ENCODE assay signal across 10 mouse cellular contexts in genomic region chr7:3262789-3263188, GRCm38 (mm10). TPM values are rescaled to one million over a fixed set of nuclear protein-coding genes. Genes with fewer than 3 reads are reported as not detected.
DNase-seq lines count a peak whose midpoint lies in the region; ATAC-seq lines count a peak whose summit lies in the region.
"Had no signal": no experiment of that assay in that cellular context is flagged by ENCODE, and none has a peak within 500 bp of the region (broad histone marks: within the 10 kb centered on the region; RNA-seq: fewer than 3 reads in every experiment).

No protein-coding gene starts in this region.

- H3K4me1 ChIP-seq in hindbrain, embryonic 11.5 days (replicated peaks; ENCODE audit: control insufficient read depth, insufficient read depth, low read length), result no peaks in the 10 kb centered on the region
- H3K4me1 ChIP-seq in hindbrain, embryonic 16.5 days (ENCODE audit: control insufficient read depth, insufficient read depth, low read depth, low read length), result no peaks in the 10 kb centered on the region
- no peaks in the 10 kb centered on the region for H3K4me1 ChIP-seq in embryonic facial prominence, embryonic 11.5 days (ENCODE audit: control insufficient read depth, insufficient read depth, low read length)
- H3K4me1 ChIP-seq in forebrain, embryonic 15.5 days, result no peaks in the 10 kb centered on the region

- no peak for ATAC-seq in hindbrain, embryonic 11.5 days (ENCODE audit: low FRiP score)
- no peak for ATAC-seq in hindbrain, embryonic 16.5 days
- ATAC-seq in embryonic facial prominence, embryonic 11.5 days (replicated peaks; ENCODE audit: insufficient number of reproducible peaks, low FRiP score, low TSS enrichment, low read depth), result no peak
- 0 out of 2 replicates have a peak, but pooled peaks have one; percentile 47 for ATAC-seq in monocyte, adult 5-6 weeks (replicated peaks; ENCODE audit: insufficient number of reproducible peaks, low FRiP score, low TSS enrichment, poor library complexity, severe bottlenecking)
- ATAC-seq in forebrain, embryonic 15.5 days (replicated peaks), result no peak
- ATAC-seq in megakaryocyte-erythroid progenitor cell, adult 5-6 weeks (replicated peaks; ENCODE audit: low FRiP score, low TSS enrichment, poor library complexity, severe bottlenecking), result no peak

- no peaks in the 10 kb centered on the region for H3K27me3 ChIP-seq in hindbrain, embryonic 11.5 days (ENCODE audit: control insufficient read depth, insufficient read depth, low read length)
- H3K27me3 ChIP-seq in hindbrain, embryonic 16.5 days (replicated peaks; ENCODE audit: control insufficient read depth, insufficient read depth, low read length), result no peaks in the 10 kb centered on the region
- H3K27me3 ChIP-seq in embryonic facial prominence, embryonic 11.5 days (ENCODE audit: control insufficient read depth, insufficient read depth, low read length), result peaks cover 7% of the 10 kb centered on the region; the same call in 1 of the 2 replicates
- H3K27me3 ChIP-seq in forebrain, embryonic 15.5 days, result no peaks in the 10 kb centered on the region

- no peak overlapping the region for H3K9ac ChIP-seq in hindbrain, embryonic 11.5 days (ENCODE audit: low read depth, low read length)
- no peak overlapping the region for H3K9ac ChIP-seq in hindbrain, embryonic 16.5 days (ENCODE audit: low read depth, low read length)
- no peak overlapping the region for H3K9ac ChIP-seq in embryonic facial prominence, embryonic 11.5 days (replicated peaks; ENCODE audit: low read length)
- no peak overlapping the region for H3K9ac ChIP-seq in forebrain, embryonic 15.5 days (replicated peaks)

- WGBS in hindbrain, embryonic 11.5 days, result 33% methylated on average over 2 of the region's 2 CpGs
- WGBS in hindbrain, embryonic 16.5 days, result 33% methylated on average over 2 of the region's 2 CpGs
- 33% methylated on average over 2 of the region's 2 CpGs for WGBS in embryonic facial prominence, embryonic 11.5 days
- 37% methylated on average over 2 of the region's 2 CpGs for WGBS in forebrain, embryonic 15.5 days

- no peak overlapping the region for H3K27ac ChIP-seq in hindbrain, embryonic 11.5 days (ENCODE audit: low read depth, low read length)
- H3K27ac ChIP-seq in hindbrain, embryonic 16.5 days (ENCODE audit: low read depth, low read length), result no peak overlapping the region
- no peak overlapping the region for H3K27ac ChIP-seq in embryonic facial prominence, embryonic 11.5 days (replicated peaks; ENCODE audit: low read depth, low read length)
- H3K27ac ChIP-seq in forebrain, embryonic 15.5 days (replicated peaks), result no peak overlapping the region
- H3K27ac ChIP-seq: macrophage had no signal

- H3K36me3 ChIP-seq in hindbrain, embryonic 11.5 days (ENCODE audit: control insufficient read depth, insufficient read depth, low read length), result no peaks in the 10 kb centered on the region
- H3K36me3 ChIP-seq in hindbrain, embryonic 16.5 days (ENCODE audit: control insufficient read depth, insufficient read depth, low read length), result no peaks in the 10 kb centered on the region
- H3K36me3 ChIP-seq in embryonic facial prominence, embryonic 11.5 days (replicated peaks; ENCODE audit: control insufficient read depth, insufficient read depth, low read depth, low read length), result no peaks in the 10 kb centered on the region
- no peaks in the 10 kb centered on the region for H3K36me3 ChIP-seq in forebrain, embryonic 15.5 days

- H3K9me3 ChIP-seq in hindbrain, embryonic 11.5 days (ENCODE audit: control insufficient read depth, low read length), result no peaks in the 10 kb centered on the region
- H3K9me3 ChIP-seq in hindbrain, embryonic 16.5 days (ENCODE audit: control insufficient read depth, low read length), result no peaks in the 10 kb centered on the region
- H3K9me3 ChIP-seq in embryonic facial prominence, embryonic 11.5 days (replicated peaks; ENCODE audit: control insufficient read depth, low read length), result no peaks in the 10 kb centered on the region
- H3K9me3 ChIP-seq in forebrain, embryonic 15.5 days, result no peaks in the 10 kb centered on the region

- H3K4me3 ChIP-seq in hindbrain, embryonic 11.5 days (ENCODE audit: low read depth, low read length), result no peak overlapping the region
- H3K4me3 ChIP-seq in hindbrain, embryonic 16.5 days (ENCODE audit: low read length), result no peak overlapping the region
- H3K4me3 ChIP-seq in embryonic facial prominence, embryonic 11.5 days (ENCODE audit: low read depth, low read length), result no peak overlapping the region
- H3K4me3 ChIP-seq in forebrain, embryonic 15.5 days, result no peak overlapping the region

- peak; percentile 44 for DNase-seq in hindbrain, embryonic 11.5 days (ENCODE audit: low spot score)
- DNase-seq in CD4-positive helper T cell, adult 2 months (ENCODE audit: low read depth, low spot score), result peak; percentile 13
- DNase-seq in NIH3T3 (ENCODE audit: low read depth), result peak; percentile 59
- DNase-seq in embryonic facial prominence, embryonic 11.5 days (ENCODE audit: low spot score), result peak; percentile 45

- no peak overlapping the region for H3K4me2 ChIP-seq in hindbrain, embryonic 11.5 days (replicated peaks; ENCODE audit: low read depth, low read length)
- H3K4me2 ChIP-seq in hindbrain, embryonic 16.5 days (ENCODE audit: low read length), result no peak overlapping the region
- H3K4me2 ChIP-seq in embryonic facial prominence, embryonic 11.5 days (ENCODE audit: low read depth, low read length), result no peak overlapping the region
- no peak overlapping the region for H3K4me2 ChIP-seq in forebrain, embryonic 15.5 days (replicated peaks)

RNA-seq across cellular contexts. Expression of gene Nlrp12, which starts 13.2 kb away (rescaled TPM):
- polyA plus RNA-seq in hindbrain, embryonic 11.5 days (2014; fragmentation: Nextera tagmentation; extraction: Ambion mirVana), result 0.05 TPM in 1 of 2 replicates, not detected in the other
- 0.05 and 0.06 TPM in 2 replicates for polyA plus RNA-seq in hindbrain, embryonic 16.5 days (2015; fragmentation: Nextera tagmentation; extraction: Ambion mirVana)
- not detected in 2 replicates for polyA plus RNA-seq in embryonic facial prominence, embryonic 11.5 days (2014; fragmentation: Nextera tagmentation; extraction: Ambion mirVana)
- 2.6 to 2.9 TPM in 2 of 3 replicates, not detected in the other for total RNA-seq in monocyte, adult 5-6 weeks (2017)
- polyA plus RNA-seq in forebrain, embryonic 15.5 days (2015; fragmentation: Nextera tagmentation; extraction: Ambion mirVana), result not detected in 2 replicates
- not detected in 2 replicates for total RNA-seq in megakaryocyte-erythroid progenitor cell, adult 5-6 weeks (2014; fragmentation: Nextera tagmentation)
- not detected in 2 replicates for total RNA-seq in megakaryocyte-erythroid progenitor cell, adult 5-6 weeks (2017)
- total RNA-seq: gastrocnemius, postnatal 36 days had no signal

RNA-seq across cellular contexts. Expression of gene Myadm, which starts 26.1 kb away (rescaled TPM):
- 41.3 and 44.3 TPM in 2 replicates for polyA plus RNA-seq in hindbrain, embryonic 11.5 days (2014; fragmentation: Nextera tagmentation; extraction: Ambion mirVana)
- 36.9 and 51.0 TPM in 2 replicates for polyA plus RNA-seq in hindbrain, embryonic 16.5 days (2015; fragmentation: Nextera tagmentation; extraction: Ambion mirVana)
- polyA plus RNA-seq in embryonic facial prominence, embryonic 11.5 days (2014; fragmentation: Nextera tagmentation; extraction: Ambion mirVana), result 36.9 and 38.5 TPM in 2 replicates
- total RNA-seq in monocyte, adult 5-6 weeks (2017), result 50.6 to 61.2 TPM (median 60.3 TPM) in 3 replicates
- 19.6 and 21.4 TPM in 2 replicates for polyA plus RNA-seq in forebrain, embryonic 15.5 days (2015; fragmentation: Nextera tagmentation; extraction: Ambion mirVana)
- 1.2 TPM in 1 of 2 replicates, not detected in the other for total RNA-seq in megakaryocyte-erythroid progenitor cell, adult 5-6 weeks (2014; fragmentation: Nextera tagmentation)
- 0.61 and 2.4 TPM in 2 replicates for total RNA-seq in megakaryocyte-erythroid progenitor cell, adult 5-6 weeks (2017)

RNA-seq across cellular contexts. Expression of gene Prkcg, which starts 26.2 kb away (rescaled TPM):
- polyA plus RNA-seq in hindbrain, embryonic 11.5 days (2014; fragmentation: Nextera tagmentation; extraction: Ambion mirVana), result 0.15 and 0.65 TPM in 2 replicates
- 2.0 and 2.3 TPM in 2 replicates for polyA plus RNA-seq in hindbrain, embryonic 16.5 days (2015; fragmentation: Nextera tagmentation; extraction: Ambion mirVana)
- polyA plus RNA-seq in embryonic facial prominence, embryonic 11.5 days (2014; fragmentation: Nextera tagmentation; extraction: Ambion mirVana), result 0.39 and 2.0 TPM in 2 replicates
- 1.9 to 7.0 TPM (median 3.2 TPM) in 3 replicates for total RNA-seq in monocyte, adult 5-6 weeks (2017)
- polyA plus RNA-seq in forebrain, embryonic 15.5 days (2015; fragmentation: Nextera tagmentation; extraction: Ambion mirVana), result 1.5 and 2.0 TPM in 2 replicates
- not detected in 2 replicates for total RNA-seq in megakaryocyte-erythroid progenitor cell, adult 5-6 weeks (2014; fragmentation: Nextera tagmentation)
- not detected in 2 replicates for total RNA-seq in megakaryocyte-erythroid progenitor cell, adult 5-6 weeks (2017)
